Mouse (Mus musculus): ENCODE data around the gene Mthfs. TPM values are rescaled to one million over a fixed set of nuclear protein-coding genes. Genes with fewer than 3 reads are reported as not detected.

Mthfs gene
- polyA plus RNA-seq, 1 experiment = 6.4 TPM

- no peak overlapping the region for H3K4me2 ChIP-seq (ENCODE audit: low read depth)
- H3K36me3 ChIP-seq (ENCODE audit: control insufficient read depth, insufficient read depth) = no peaks in the 10 kb centered on the region
- TF ChIP-seq TCF3 (IDR thresholded peaks at IDR 0.05; ENCODE audit: insufficient read length, low read depth) (no peak), TCF12 (IDR thresholded peaks at IDR 0.05; ENCODE audit: insufficient read depth, poor library complexity, severe bottlenecking) (no peak), USF1 (IDR thresholded peaks at IDR 0.05; ENCODE audit: low read depth) (no peak), MAX (IDR thresholded peaks at IDR 0.05; ENCODE audit: low read depth) (no peak), POLR2A (IDR thresholded peaks at IDR 0.05; ENCODE audit: insufficient read length, low read depth) (no peak), POLR2AphosphoS2 (IDR thresholded peaks at IDR 0.05; ENCODE audit: insufficient read length, low read depth) (no peak), REST (IDR thresholded peaks at IDR 0.05; ENCODE audit: insufficient read depth, insufficient read length) (no peak), E2F4 (IDR thresholded peaks at IDR 0.05; ENCODE audit: insufficient read depth) (no peak), SRF (IDR thresholded peaks at IDR 0.05; ENCODE audit: control insufficient read depth, insufficient read length, low read depth) (no peak), MYOD1 (IDR thresholded peaks at IDR 0.05; ENCODE audit: control insufficient read depth in 1 of 3, insufficient read length in 2 of 3, low read depth in 2 of 3) (no peak), MYOG (IDR thresholded peaks at IDR 0.05; ENCODE audit: control insufficient read depth in 1 of 3, insufficient read depth in 1 of 3, insufficient read length in 2 of 3, low read depth in 2 of 3) (no peak), CEBPB (IDR thresholded peaks at IDR 0.05; ENCODE audit: insufficient read depth, poor library complexity, severe bottlenecking) (no peak)
- no peaks in the 10 kb centered on the region for H3K27me3 ChIP-seq (ENCODE audit: control insufficient read depth, insufficient read depth, insufficient read length)
- no peak overlapping the region for H3K4me3 ChIP-seq
- no peak overlapping the region for H3ac ChIP-seq (ENCODE audit: control insufficient read depth, insufficient read length)
- H3K79me2 ChIP-seq (ENCODE audit: control insufficient read depth, insufficient read depth) = no peaks in the 10 kb centered on the region
Measured at GRCm38 (mm10) chr9:89374650-89375049, 164.2 kb downstream of the Mthfs start.

GRCm38 (mm10) chr9:89403031-89403430, 192.6 kb downstream of the Mthfs start:
- Histone ChIP-seq H3K79me2 (ENCODE audit: control insufficient read depth, insufficient read depth) (no peaks in the 10 kb centered on the region), H3ac (ENCODE audit: control insufficient read depth, insufficient read length) (no peak overlapping the region), H3K4me3 (no peak overlapping the region), H3K36me3 (ENCODE audit: control insufficient read depth, insufficient read depth) (no peaks in the 10 kb centered on the region), H3K27me3 (ENCODE audit: control insufficient read depth, insufficient read depth, insufficient read length) (no peaks in the 10 kb centered on the region), H3K4me2 (ENCODE audit: low read depth) (no peak overlapping the region)
- no peak for TF ChIP-seq MYOD1 (IDR thresholded peaks at IDR 0.05; ENCODE audit: control insufficient read depth in 1 of 3, insufficient read length in 2 of 3, low read depth in 2 of 3)
- no peak for TF ChIP-seq POLR2A (IDR thresholded peaks at IDR 0.05; ENCODE audit: insufficient read length, low read depth)
- TF ChIP-seq CEBPB (IDR thresholded peaks at IDR 0.05; ENCODE audit: insufficient read depth, poor library complexity, severe bottlenecking) = no peak
- TF ChIP-seq SRF (IDR thresholded peaks at IDR 0.05; ENCODE audit: control insufficient read depth, insufficient read length, low read depth) = no peak
- no peak for TF ChIP-seq USF1 (IDR thresholded peaks at IDR 0.05; ENCODE audit: low read depth)
- no peak for TF ChIP-seq POLR2AphosphoS2 (IDR thresholded peaks at IDR 0.05; ENCODE audit: insufficient read length, low read depth)
- TF ChIP-seq MAX (IDR thresholded peaks at IDR 0.05; ENCODE audit: low read depth) = no peak
- no peak for TF ChIP-seq TCF3 (IDR thresholded peaks at IDR 0.05; ENCODE audit: insufficient read length, low read depth)
- TF ChIP-seq TCF12 (IDR thresholded peaks at IDR 0.05; ENCODE audit: insufficient read depth, poor library complexity, severe bottlenecking) = no peak
- no peak for TF ChIP-seq MYOG (IDR thresholded peaks at IDR 0.05; ENCODE audit: control insufficient read depth in 1 of 3, insufficient read depth in 1 of 3, insufficient read length in 2 of 3, low read depth in 2 of 3)
- no peak for TF ChIP-seq E2F4 (IDR thresholded peaks at IDR 0.05; ENCODE audit: insufficient read depth)
- no peak for TF ChIP-seq REST (IDR thresholded peaks at IDR 0.05; ENCODE audit: insufficient read depth, insufficient read length)

Other genes starting within 250 kb of the Mthfs start
- gene Trim43b, start 117.8 kb upstream of the Mthfs start, polyA plus RNA-seq (2012; fragmentation: generic; extraction: Trizol) = not detected
- not detected for gene Bcl2a1b, start 11.5 kb upstream of the Mthfs start, polyA plus RNA-seq (2012; fragmentation: generic; extraction: Trizol)
- not detected for gene Gm29094, start 11.3 kb upstream of the Mthfs start, polyA plus RNA-seq (2012; fragmentation: generic; extraction: Trizol)